Mouse (Mus musculus): Measurements from ENCODE around the gene Litaf. TPM values are rescaled to one million over a fixed set of nuclear protein-coding genes. Genes with fewer than 3 reads are reported as not detected.

The Litaf gene
- polyA plus RNA-seq, 1 experiment: 107 TPM

DNA sequence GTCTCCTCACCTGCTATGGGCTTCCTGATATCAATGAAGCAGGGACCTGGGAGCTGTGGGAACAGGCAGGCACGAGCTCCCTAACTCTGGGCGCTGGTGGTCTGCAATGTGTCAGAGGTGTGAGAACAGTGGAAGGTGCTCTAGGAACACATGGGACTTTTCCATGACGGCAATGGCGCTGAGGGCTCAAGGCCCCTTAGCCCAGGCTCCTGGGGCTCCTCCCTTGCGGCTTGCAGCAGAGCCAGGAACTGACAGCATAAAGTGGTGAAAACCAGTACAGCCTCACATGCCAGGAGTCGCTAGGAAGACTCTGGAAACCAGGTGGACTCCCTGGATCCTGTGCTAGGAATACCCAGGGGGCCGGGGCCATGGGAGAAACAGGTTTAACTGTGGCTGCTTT is 155.4 kb downstream of the Litaf start:
- H3K27ac ChIP-seq (ENCODE audit: control insufficient read depth, insufficient read depth, low read length): no peak overlapping the region
- H3K36me3 ChIP-seq (ENCODE audit: control insufficient read depth, insufficient read depth, low read length): no peaks in the 10 kb centered on the region
- WGBS: 97% methylated on average over 7 of the region's 7 CpGs
- no peak overlapping the region for H3K4me3 ChIP-seq (ENCODE audit: control insufficient read depth, insufficient read depth, low read length)
- DNase-seq: no peak
- H3K4me1 ChIP-seq (replicated peaks; ENCODE audit: control insufficient read depth, insufficient read depth, low read length): peaks cover 20% of the 10 kb centered on the region
- TF ChIP-seq CTCF (IDR thresholded peaks at IDR 0.05; ENCODE audit: borderline replicate concordance, control insufficient read depth, extremely low read depth, insufficient read depth, low read length, poor library complexity): no peak
- no peak for TF ChIP-seq POLR2A (IDR thresholded peaks at IDR 0.05; ENCODE audit: control insufficient read depth, extremely low read depth, insufficient read depth, low read length, poor library complexity)
- no peaks in the 10 kb centered on the region for H3K27me3 ChIP-seq (ENCODE audit: control insufficient read depth, insufficient read depth, low read length)

Other genes with a start within 250 kb of the Litaf start
- gene Rmi2, start 231.1 kb downstream of the Litaf start, polyA plus RNA-seq (2012; rRNA removed): 23.0 and 59.4 TPM in 2 replicates
- 78.6 and 85.4 TPM in 2 replicates for gene Snn, start 5.2 kb downstream of the Litaf start, polyA plus RNA-seq (2012; rRNA removed)
- 34.5 and 35.1 TPM in 2 replicates for gene Txndc11, start 68.5 kb upstream of the Litaf start, polyA plus RNA-seq (2012; rRNA removed)
- 114 and 116 TPM in 2 replicates for gene Zc3h7a, start 110.2 kb upstream of the Litaf start, polyA plus RNA-seq (2012; rRNA removed)
- 10.7 and 12.0 TPM in 2 replicates for gene Rsl1d1, start 137.2 kb upstream of the Litaf start, polyA plus RNA-seq (2012; rRNA removed)
- gene Gspt1, start 188.2 kb upstream of the Litaf start, polyA plus RNA-seq (2012; rRNA removed): 47.5 and 78.7 TPM in 2 replicates
- gene Tnfrsf17, start 247.7 kb upstream of the Litaf start, polyA plus RNA-seq (2012; rRNA removed): 1.2 and 2.7 TPM in 2 replicates

Measured in thymus, adult 2 months (tissue).